Mouse (Mus musculus): ENCODE results near the gene Gjb1. TPM values are rescaled to one million over a fixed set of nuclear protein-coding genes. Genes with fewer than 3 reads are reported as not detected.

Gene Gjb1
- total and polyA plus RNA-seq, 3 experiments, result not detected

GRCm38 (mm10) chrX:101369001-101369400, 7.2 kb upstream of the Gjb1 start:
- DNase-seq (ENCODE audit: low read depth, low spot score), result no peak
- Histone ChIP-seq H3K9ac (ENCODE audit: control insufficient read depth, low read depth, low read length, poor library complexity, severe bottlenecking) (no peak overlapping the region), H3K4me1 (ENCODE audit: control insufficient read depth in 1 of 2, insufficient read depth in 2 of 2, low read length in 2 of 2) (no peaks in the 10 kb centered on the region; a peak in 1 of 4 replicates), H3K27ac (ENCODE audit: control insufficient read depth, low read depth, low read length) (no peak overlapping the region), H3K9me3 (replicated peaks; ENCODE audit: insufficient read depth, low read length) (no peaks in the 10 kb centered on the region), H3K4me3 (ENCODE audit: control insufficient read depth in 1 of 2, insufficient read depth in 1 of 2, low read depth in 2 of 2, low read length in 2 of 2) (no peak overlapping the region), H3K27me3 (ENCODE audit: control insufficient read depth in 1 of 2, insufficient read depth in 2 of 2, low read length in 2 of 2) (no peaks in the 10 kb centered on the region; a peak in 1 of 4 replicates), H3K36me3 (ENCODE audit: control insufficient read depth in 1 of 2, insufficient read depth in 2 of 2, low read length in 2 of 2) (no peaks in the 10 kb centered on the region), H3K79me2 (ENCODE audit: control insufficient read depth, insufficient read depth, low read length, poor library complexity) (no peaks in the 10 kb centered on the region)
- TF ChIP-seq ZNF384 (IDR thresholded peaks at IDR 0.05; ENCODE audit: low read depth, low read length) (no peak), UBTF (IDR thresholded peaks at IDR 0.05; ENCODE audit: borderline replicate concordance, insufficient read depth, low read depth, low read length) (no peak), MEF2A (IDR thresholded peaks at IDR 0.05; ENCODE audit: extremely low read depth, insufficient replicate concordance, low read depth, low read length, poor library complexity, severe bottlenecking) (no peak), MYC (IDR thresholded peaks at IDR 0.05; ENCODE audit: low read depth, low read length) (no peak)

GRCm38 (mm10) chrX:101370573-101370972, 5.6 kb upstream of the Gjb1 start:
- Histone ChIP-seq H3K9ac (ENCODE audit: control insufficient read depth, low read depth, low read length, poor library complexity, severe bottlenecking) (no peak overlapping the region), H3K36me3 (ENCODE audit: control insufficient read depth in 1 of 2, insufficient read depth in 2 of 2, low read length in 2 of 2) (no peaks in the 10 kb centered on the region), H3K4me3 (ENCODE audit: control insufficient read depth in 1 of 2, insufficient read depth in 1 of 2, low read depth in 2 of 2, low read length in 2 of 2) (no peak overlapping the region), H3K79me2 (ENCODE audit: control insufficient read depth, insufficient read depth, low read length, poor library complexity) (no peaks in the 10 kb centered on the region), H3K4me1 (ENCODE audit: control insufficient read depth in 1 of 2, insufficient read depth in 2 of 2, low read length in 2 of 2) (no peaks in the 10 kb centered on the region; a peak in 1 of 4 replicates), H3K9me3 (replicated peaks; ENCODE audit: insufficient read depth, low read length) (no peaks in the 10 kb centered on the region), H3K27ac (ENCODE audit: control insufficient read depth, low read depth, low read length) (no peak overlapping the region), H3K27me3 (ENCODE audit: control insufficient read depth in 1 of 2, insufficient read depth in 2 of 2, low read length in 2 of 2) (no peaks in the 10 kb centered on the region)
- DNase-seq (ENCODE audit: low read depth, low spot score), result no peak
- TF ChIP-seq EP300 (IDR thresholded peaks at IDR 0.05; ENCODE audit: low read depth in 1 of 2, low read length in 2 of 2), result no peak
- no peak for TF ChIP-seq RCOR1 (IDR thresholded peaks at IDR 0.05; ENCODE audit: low read depth, low read length)
- TF ChIP-seq MYB (IDR thresholded peaks at IDR 0.05; ENCODE audit: low read depth, low read length), result no peak
- TF ChIP-seq CHD2 (IDR thresholded peaks at IDR 0.05; ENCODE audit: low read length), result no peak

DNA sequence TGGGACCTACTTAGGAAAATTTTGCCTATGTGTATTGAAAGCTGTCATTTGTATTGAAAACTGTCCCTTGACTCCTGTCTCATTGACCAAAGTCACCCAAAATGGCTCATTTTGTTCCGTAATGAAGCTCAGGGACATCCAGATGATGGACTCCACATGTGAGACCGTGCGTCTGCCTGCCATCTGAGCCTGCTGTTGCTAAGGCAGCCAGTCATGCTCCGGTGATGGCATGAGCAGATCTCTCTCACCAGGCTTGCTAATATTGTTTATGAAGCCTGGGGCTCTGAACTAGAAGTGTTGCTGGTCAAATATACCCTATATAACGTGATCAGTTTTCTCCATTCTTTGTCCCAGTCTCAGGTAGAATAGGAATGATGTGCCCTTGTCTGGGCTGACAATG, 3.2 kb upstream of the Gjb1 start:
- Histone ChIP-seq H3K4me1 (ENCODE audit: control insufficient read depth in 1 of 2, insufficient read depth in 2 of 2, low read length in 2 of 2) (no peaks in the 10 kb centered on the region; a peak in 1 of 4 replicates), H3K9me3 (replicated peaks; ENCODE audit: insufficient read depth, low read length) (no peaks in the 10 kb centered on the region), H3K27me3 (ENCODE audit: control insufficient read depth in 1 of 2, insufficient read depth in 2 of 2, low read length in 2 of 2) (no peaks in the 10 kb centered on the region), H3K79me2 (ENCODE audit: control insufficient read depth, insufficient read depth, low read length, poor library complexity) (no peaks in the 10 kb centered on the region), H3K36me3 (ENCODE audit: control insufficient read depth in 1 of 2, insufficient read depth in 2 of 2, low read length in 2 of 2) (no peaks in the 10 kb centered on the region), H3K9ac (ENCODE audit: control insufficient read depth, low read depth, low read length, poor library complexity, severe bottlenecking) (no peak overlapping the region), H3K27ac (ENCODE audit: control insufficient read depth, low read depth, low read length) (no peak overlapping the region), H3K4me3 (ENCODE audit: control insufficient read depth in 1 of 2, insufficient read depth in 1 of 2, low read depth in 2 of 2, low read length in 2 of 2) (no peak overlapping the region)
- DNase-seq (ENCODE audit: low read depth, low spot score), result no peak
- no peak for TF ChIP-seq MYC (IDR thresholded peaks at IDR 0.05; ENCODE audit: low read depth, low read length)
- TF ChIP-seq CTCF (IDR thresholded peaks at IDR 0.05 in 2 of 3, conservative IDR thresholded peaks at IDR 0.05 in 1 of 3; ENCODE audit: control insufficient read depth in 1 of 3, insufficient read depth in 1 of 3, low read depth in 2 of 3, low read length in 3 of 3, poor library complexity in 1 of 3, severe bottlenecking in 1 of 3), result no peak
- no peak for TF ChIP-seq ZNF384 (IDR thresholded peaks at IDR 0.05; ENCODE audit: low read depth, low read length)
- TF ChIP-seq MXI1 (IDR thresholded peaks at IDR 0.05; ENCODE audit: low read depth, low read length), result no peak
- no peak for TF ChIP-seq CHD1 (IDR thresholded peaks at IDR 0.05; ENCODE audit: low read depth, low read length)
- no peak for TF ChIP-seq POLR2AphosphoS5 (IDR thresholded peaks at IDR 0.05; ENCODE audit: borderline replicate concordance, low read depth, low read length)
- TF ChIP-seq MAZ (IDR thresholded peaks at IDR 0.05; ENCODE audit: low read depth, low read length), result no peak
- no peak for TF ChIP-seq POLR2AphosphoS2 (IDR thresholded peaks at IDR 0.05; ENCODE audit: low read length)
- TF ChIP-seq BHLHE40 (IDR thresholded peaks at IDR 0.05; ENCODE audit: borderline replicate concordance, low read depth, low read length), result no peak
